Mouse (Mus musculus) erythroblast, embryonic 14.5 days (primary cell): Measurements from ENCODE around the gene Rnls.

Source experiments
- GATA1 ChIP-seq: IDR thresholded peaks from 2 replicates; pipeline ENCODE4 v1.6.1; 2012; ENCODE audit warnings: low read length, inconsistent platforms, mixed read lengths
- TAL1 ChIP-seq: IDR thresholded peaks from 3 replicates; pipeline ENCODE4 v1.6.1; 2012; ENCODE audit warnings: low read length, inconsistent platforms, mixed read lengths

- TF ChIP-seq GATA1 (no peak), TAL1 (no peak)
Measured at GRCm38 (mm10) chr19:33225002-33225376, 167.1 kb downstream of the Rnls start.
